22 mouse cellular contexts compared by ENCODE assay signal in genomic region chr7:112267266-112267665, GRCm38 (mm10). TPM values are rescaled to one million over a fixed set of nuclear protein-coding genes. Genes with fewer than 3 reads are reported as not detected.
DNase-seq lines count a peak whose midpoint lies in the region; ATAC-seq and TF ChIP-seq lines count a peak whose summit lies in the region.
"Had no signal": no experiment of that assay in that cellular context is flagged by ENCODE, and none has a peak within 500 bp of the region (broad histone marks: within the 10 kb centered on the region; RNA-seq: fewer than 3 reads in every experiment).

No protein-coding gene starts in this region.

- H3K9me3 ChIP-seq in heart, embryonic 11.5 days (replicated peaks; ENCODE audit: control insufficient read depth, low read length): no peaks in the 10 kb centered on the region
- H3K9me3 ChIP-seq in midbrain, embryonic 15.5 days: no peaks in the 10 kb centered on the region
- H3K9me3 ChIP-seq: embryonic facial prominence, embryonic 13.5 days; hindbrain, embryonic 13.5 days; midbrain, embryonic 12.5 days had no signal

- peak overlapping the region; percentile 0 for H3K9ac ChIP-seq in heart, embryonic 11.5 days (ENCODE audit: low read depth, low read length)
- H3K9ac ChIP-seq in midbrain, embryonic 15.5 days: no peak overlapping the region
- H3K9ac ChIP-seq: embryonic facial prominence, embryonic 13.5 days; hindbrain, embryonic 13.5 days; lung, embryonic 14.5 days; midbrain, embryonic 12.5 days had no signal

- no peak for ATAC-seq in heart, embryonic 11.5 days (replicated peaks; ENCODE audit: insufficient number of reproducible peaks, low FRiP score, low TSS enrichment)
- ATAC-seq in midbrain, embryonic 15.5 days (replicated peaks): no peak
- ATAC-seq: forebrain, embryonic 16.5 days; inflammation-experienced regulatory T-cells, adult 6 months had no signal

- H3K27me3 ChIP-seq in heart, embryonic 11.5 days (ENCODE audit: control insufficient read depth, insufficient read depth, low read length): no peaks in the 10 kb centered on the region
- H3K27me3 ChIP-seq in midbrain, embryonic 15.5 days (replicated peaks): no peaks in the 10 kb centered on the region
- H3K27me3 ChIP-seq: embryonic facial prominence, embryonic 13.5 days; hindbrain, embryonic 13.5 days; midbrain, embryonic 12.5 days had no signal

- peak overlapping the region; percentile 84 for H3K27ac ChIP-seq in heart, embryonic 11.5 days (ENCODE audit: low read depth, low read length)
- peak overlapping the region; percentile 80; the same call in 1 of the 2 replicates for H3K27ac ChIP-seq in layer of hippocampus, adult 2 months
- no peak overlapping the region for H3K27ac ChIP-seq in midbrain, embryonic 15.5 days
- H3K27ac ChIP-seq: embryonic facial prominence, embryonic 13.5 days; hindbrain, embryonic 13.5 days; midbrain, embryonic 12.5 days had no signal

- 0 out of 2 replicates have a peak, but pooled peaks cover 4% of the 10 kb centered on the region for H3K36me3 ChIP-seq in heart, embryonic 11.5 days (ENCODE audit: control insufficient read depth, insufficient read depth, low read length)
- H3K36me3 ChIP-seq in midbrain, embryonic 15.5 days (replicated peaks): no peaks in the 10 kb centered on the region
- H3K36me3 ChIP-seq: embryonic facial prominence, embryonic 13.5 days; hindbrain, embryonic 13.5 days; midbrain, embryonic 12.5 days had no signal

- H3K4me2 ChIP-seq in heart, embryonic 11.5 days: no peak overlapping the region
- H3K4me2 ChIP-seq in midbrain, embryonic 15.5 days: no peak overlapping the region
- H3K4me2 ChIP-seq: embryonic facial prominence, embryonic 13.5 days; hindbrain, embryonic 13.5 days; lung, embryonic 14.5 days; midbrain, embryonic 12.5 days had no signal

- no peak for TF ChIP-seq CTCF in layer of hippocampus, adult 2 months (conservative IDR thresholded peaks at IDR 0.05)

- H3K4me3 ChIP-seq in heart, embryonic 11.5 days (ENCODE audit: low read depth, low read length): no peak overlapping the region
- H3K4me3 ChIP-seq in layer of hippocampus, adult 2 months: no peak overlapping the region
- no peak overlapping the region for H3K4me3 ChIP-seq in midbrain, embryonic 15.5 days
- H3K4me3 ChIP-seq: embryonic facial prominence, embryonic 13.5 days; hindbrain, embryonic 13.5 days; midbrain, embryonic 12.5 days had no signal

- WGBS in heart, embryonic 11.5 days (ENCODE audit: insufficient replicate concordance): 58% methylated on average over 5 of the region's 5 CpGs
- 85% methylated on average over 5 of the region's 5 CpGs for WGBS in midbrain, embryonic 15.5 days

- DNase-seq in heart, adult 11 months: no peak
- DNase-seq in layer of hippocampus, adult 2 months (ENCODE audit: low spot score in 2 of 2): no peak
- no peak for DNase-seq in layer of hippocampus, postnatal 36 days
- peak; percentile 69 for DNase-seq in 3T3-L1 (ENCODE audit: low read depth, low spot score)
- DNase-seq in fibroblast of lung, adult 2 months (ENCODE audit: low read depth): peak; percentile 51
- DNase-seq: adrenal gland, adult 8-10 months; cerebellum, postnatal 10 days; kidney, adult 2 months; kidney, postnatal 10 days; left cerebral cortex, postnatal 4 days; liver; lung, embryonic 14.5 days; right cerebral cortex, postnatal 14 days; thymus, adult 18-20 months; thymus, postnatal 4 days had no signal

- peaks cover 88% of the 10 kb centered on the region for H3K4me1 ChIP-seq in heart, embryonic 11.5 days (ENCODE audit: control insufficient read depth, insufficient read depth, low read length)
- H3K4me1 ChIP-seq in midbrain, embryonic 15.5 days: no peaks in the 10 kb centered on the region
- H3K4me1 ChIP-seq: midbrain, embryonic 12.5 days had no signal

RNA-seq across cellular contexts. Expression of gene Mical2, which starts 41.6 kb away (rescaled TPM):
- 117 and 132 TPM in 2 replicates for polyA plus RNA-seq in heart, embryonic 11.5 days (2014; fragmentation: Nextera tagmentation; extraction: Ambion mirVana)
- 100 to 1,000 TPM; 667 to 694 TPM for total RNA-seq in layer of hippocampus, adult 2 months (2021)
- 100 to 1,000 TPM; 691 to 703 TPM for total RNA-seq in layer of hippocampus, postnatal 36 days (2021)
- polyA plus RNA-seq in midbrain, embryonic 15.5 days (2015; fragmentation: Nextera tagmentation; extraction: Ambion mirVana): 2.7 and 2.8 TPM in 2 replicates

Comparison
In these comparisons a context has a peak if more than half of its experiments do, and no peak if none do; other contexts are left out.
1. DNase-seq: peak in 3T3-L1 (single experiment) and fibroblast of lung, adult 2 months (single experiment); none in heart, adult 11 months (single experiment), layer of hippocampus, adult 2 months (0 of 2) and layer of hippocampus, postnatal 36 days (0 of 2).